Mouse (Mus musculus): Measurements from ENCODE around the gene Spata20. TPM values are rescaled to one million over a fixed set of nuclear protein-coding genes. Genes with fewer than 3 reads are reported as not detected.

Gene Spata20
- not detected in 2 replicates for polyA plus RNA-seq (2012)

DNA sequence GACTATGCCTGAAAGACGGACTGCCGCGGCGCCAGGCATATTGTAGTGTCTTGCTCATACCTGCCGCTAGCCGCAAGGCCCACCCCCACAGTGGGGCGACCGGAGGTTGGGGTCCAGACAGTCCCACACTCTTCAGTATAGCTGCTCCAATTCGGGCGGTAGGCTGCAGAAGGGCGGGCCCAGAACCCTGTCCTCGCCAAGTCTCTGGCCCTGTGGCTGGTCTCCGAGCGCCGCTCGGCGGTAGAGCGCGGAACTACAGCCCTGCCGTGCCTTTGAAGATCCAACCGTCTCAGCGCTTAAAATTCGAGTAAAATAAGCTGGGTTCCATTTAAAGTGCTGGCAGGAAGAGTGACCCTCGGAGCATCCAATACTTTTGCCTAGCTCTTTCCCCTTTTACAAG lies at the start of gene Spata20:
Gene Spata20, minus strand, starts transcription at position 179 of the 400 bp plus-strand sequence.
- H3K4me3 ChIP-seq (replicated peaks) = no peak within 1 kb of the TSS
- no peaks in the 10 kb centered on the region for H3K9me3 ChIP-seq (ENCODE audit: control insufficient read depth, low read length)
- no peaks in the 10 kb centered on the region; the same call in 1 of the 2 replicates for H3K4me1 ChIP-seq (ENCODE audit: control insufficient read depth)
- no peaks in the 10 kb centered on the region for H3K36me3 ChIP-seq (ENCODE audit: control insufficient read depth)
- H3K27me3 ChIP-seq (ENCODE audit: control insufficient read depth) = peaks cover 54% of the 10 kb centered on the region
- TF ChIP-seq TAL1 (IDR thresholded peaks at IDR 0.05; ENCODE audit: low read length) (no peak), GATA1 (IDR thresholded peaks at IDR 0.05; ENCODE audit: low read length) (no peak)

DNA sequence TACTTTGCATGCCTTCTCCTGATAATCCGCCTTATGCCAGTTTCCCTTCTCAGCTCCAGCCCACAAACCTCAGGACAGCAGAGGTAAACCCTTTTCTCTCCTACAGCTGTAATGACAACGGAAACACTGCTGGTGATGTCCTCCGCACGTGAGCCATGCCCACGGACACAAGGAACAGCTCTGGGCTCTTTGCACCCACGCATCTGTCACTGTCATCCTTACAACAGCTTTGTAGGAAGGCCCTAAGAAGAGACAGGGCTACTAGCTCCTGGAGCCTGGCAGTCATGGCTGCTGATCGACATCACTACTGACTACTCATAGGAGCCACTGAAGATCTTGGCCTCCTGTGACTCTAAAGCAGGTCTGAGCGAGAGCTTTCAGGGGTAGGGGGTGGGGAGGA lies 47.2 kb upstream of the Spata20 start:
- Histone ChIP-seq H3K36me3 (ENCODE audit: control insufficient read depth) (no peaks in the 10 kb centered on the region), H3K4me1 (ENCODE audit: control insufficient read depth) (no peaks in the 10 kb centered on the region), H3K27me3 (ENCODE audit: control insufficient read depth) (no peaks in the 10 kb centered on the region), H3K9me3 (ENCODE audit: control insufficient read depth, low read length) (no peaks in the 10 kb centered on the region), H3K4me3 (replicated peaks) (no peak overlapping the region)
- no peak for TF ChIP-seq TAL1 (IDR thresholded peaks at IDR 0.05; ENCODE audit: low read length)

DNA sequence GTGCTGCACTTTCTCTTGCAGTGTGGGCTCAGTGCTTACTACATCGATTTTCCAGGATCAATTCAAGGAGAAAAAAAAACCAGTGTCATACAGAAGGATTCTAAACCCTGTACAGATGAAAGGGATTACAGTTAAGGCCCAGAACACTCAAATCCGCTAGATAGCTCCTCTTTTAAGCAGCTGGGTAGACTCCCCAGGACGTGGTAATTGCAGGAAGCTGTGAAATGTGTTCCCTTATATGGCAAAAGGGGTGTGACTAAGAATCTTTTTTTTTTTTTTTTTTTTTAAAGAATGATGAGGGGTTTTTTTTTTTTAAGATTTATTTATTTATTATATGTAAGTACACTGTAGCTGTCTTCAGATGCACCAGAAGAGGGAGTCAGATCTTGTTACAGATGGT lies 42.9 kb upstream of the Spata20 start:
- H3K4me3 ChIP-seq (replicated peaks) = no peak overlapping the region
- H3K9me3 ChIP-seq (ENCODE audit: control insufficient read depth, low read length) = no peaks in the 10 kb centered on the region
- no peaks in the 10 kb centered on the region for H3K4me1 ChIP-seq (ENCODE audit: control insufficient read depth)
- H3K27me3 ChIP-seq (ENCODE audit: control insufficient read depth) = no peaks in the 10 kb centered on the region
- TF ChIP-seq TAL1 (IDR thresholded peaks at IDR 0.05; ENCODE audit: low read length) (no peak), GATA1 (IDR thresholded peaks at IDR 0.05; ENCODE audit: low read length) (no peak)
- no peaks in the 10 kb centered on the region for H3K36me3 ChIP-seq (ENCODE audit: control insufficient read depth)

DNA sequence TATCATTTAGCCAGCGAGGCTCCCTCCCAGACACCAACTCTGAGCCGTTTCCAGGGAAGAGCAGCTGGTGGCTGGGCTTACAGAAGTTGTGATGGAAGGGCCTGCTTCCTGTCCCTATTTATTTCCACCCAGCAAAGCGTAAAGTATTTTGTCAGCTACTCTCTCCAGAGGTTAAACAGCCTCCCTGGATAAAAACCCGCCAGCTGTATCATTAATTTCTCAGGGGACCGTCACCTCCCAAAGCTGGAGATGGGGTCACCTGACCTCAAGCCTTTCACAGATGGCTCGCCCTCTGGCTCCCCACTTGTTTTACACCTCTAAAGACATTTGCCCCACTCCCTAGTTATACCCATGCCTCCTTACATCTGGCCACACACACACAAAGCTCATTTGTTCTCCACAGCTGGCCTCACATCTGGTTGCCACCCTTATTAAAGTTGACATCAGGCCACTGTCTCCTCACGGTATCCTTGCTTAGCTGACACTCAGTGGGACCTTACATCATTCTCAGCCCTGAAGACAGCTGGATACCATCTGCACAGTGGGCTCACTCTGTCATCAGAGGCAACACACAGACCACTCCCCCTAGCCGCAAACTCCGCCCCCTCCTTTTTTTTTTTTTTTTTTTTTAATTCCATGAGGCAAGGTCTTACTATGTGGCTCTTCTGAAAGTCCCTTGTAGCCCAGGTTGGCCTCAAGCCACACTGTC lies 40.3 kb upstream of the Spata20 start:
- H3K4me1 ChIP-seq (ENCODE audit: control insufficient read depth) = peaks cover 4% of the 10 kb centered on the region
- H3K4me3 ChIP-seq (replicated peaks) = no peak overlapping the region
- H3K27me3 ChIP-seq (ENCODE audit: control insufficient read depth) = peaks cover 9% of the 10 kb centered on the region
- H3K36me3 ChIP-seq (ENCODE audit: control insufficient read depth) = no peaks in the 10 kb centered on the region
- no peaks in the 10 kb centered on the region for H3K9me3 ChIP-seq (ENCODE audit: control insufficient read depth, low read length)
- TF ChIP-seq TAL1 (IDR thresholded peaks at IDR 0.05; ENCODE audit: low read length) (no peak), GATA1 (IDR thresholded peaks at IDR 0.05; ENCODE audit: low read length) (no peak)

DNA sequence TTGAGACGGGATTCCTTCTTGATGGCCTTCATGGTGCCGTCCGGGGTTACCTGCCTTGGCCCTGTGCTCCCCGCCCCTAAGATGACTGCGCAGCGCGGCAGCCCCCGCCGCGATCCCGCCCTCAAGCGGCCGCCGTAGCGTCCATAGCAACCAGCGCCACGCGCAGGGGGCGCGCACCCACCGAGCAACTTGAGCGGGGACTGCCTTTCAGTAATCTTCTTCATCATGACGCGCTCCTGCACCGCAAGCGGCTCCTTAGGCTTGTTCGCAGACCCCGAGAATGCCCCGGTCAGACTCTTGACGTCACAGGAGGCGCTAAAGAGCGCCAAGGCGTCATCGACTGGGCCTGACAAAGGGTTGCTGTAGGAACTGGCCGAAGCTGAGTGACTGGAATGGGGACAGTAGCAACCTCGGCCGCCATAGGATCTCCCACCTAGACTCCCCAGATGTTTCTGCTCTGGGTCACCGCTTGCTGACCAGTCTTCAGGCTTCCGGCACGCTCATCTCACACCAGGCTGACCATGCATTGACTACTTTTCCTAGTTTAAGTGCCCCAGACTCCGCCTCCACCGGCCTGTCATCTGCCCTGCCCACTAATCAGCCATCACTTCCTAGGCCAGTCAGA lies 35.4 kb upstream of the Spata20 start, which contains the start of gene Mycbpap:
Gene Mycbpap, minus strand, starts transcription at position 524 of the 625 bp plus-strand sequence.
- H3K9me3 ChIP-seq (ENCODE audit: control insufficient read depth, low read length) = no peaks in the 10 kb centered on the region
- H3K27me3 ChIP-seq (ENCODE audit: control insufficient read depth) = peaks cover 15% of the 10 kb centered on the region
- peak within 1 kb of the TSS; percentile 59 for H3K4me3 ChIP-seq (replicated peaks)
- TF ChIP-seq GATA1 (IDR thresholded peaks at IDR 0.05; ENCODE audit: low read length) (no peak), TAL1 (IDR thresholded peaks at IDR 0.05; ENCODE audit: low read length) (no peak)
- H3K4me1 ChIP-seq (ENCODE audit: control insufficient read depth) = peaks cover 9% of the 10 kb centered on the region
- H3K36me3 ChIP-seq (ENCODE audit: control insufficient read depth) = no peaks in the 10 kb centered on the region

DNA sequence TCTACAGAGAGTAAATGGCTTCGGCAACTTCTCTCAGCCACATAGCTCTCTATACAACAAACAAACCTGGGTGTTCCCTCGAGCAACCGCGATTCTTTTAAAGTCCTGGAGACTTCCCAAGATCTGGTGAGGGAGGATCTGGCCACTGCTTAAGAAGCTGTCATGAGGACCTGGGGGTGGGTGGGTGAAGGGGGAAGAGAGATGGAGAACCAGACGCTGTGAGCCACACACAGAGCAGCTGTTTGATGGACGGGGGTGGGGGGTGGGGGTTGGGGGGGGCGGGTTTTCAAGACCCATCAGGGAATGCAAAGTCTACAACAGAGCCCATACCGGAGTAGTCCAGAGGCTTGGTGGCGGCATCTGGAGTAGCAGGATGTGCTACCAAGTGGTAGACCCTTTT lies 27.5 kb upstream of the Spata20 start:
- no peaks in the 10 kb centered on the region for H3K36me3 ChIP-seq (ENCODE audit: control insufficient read depth)
- H3K9me3 ChIP-seq (ENCODE audit: control insufficient read depth, low read length) = no peaks in the 10 kb centered on the region
- no peak overlapping the region for H3K4me3 ChIP-seq (replicated peaks)
- no peaks in the 10 kb centered on the region for H3K27me3 ChIP-seq (ENCODE audit: control insufficient read depth)
- no peaks in the 10 kb centered on the region for H3K4me1 ChIP-seq (ENCODE audit: control insufficient read depth)
- TF ChIP-seq GATA1 (IDR thresholded peaks at IDR 0.05; ENCODE audit: low read length) (no peak), TAL1 (IDR thresholded peaks at IDR 0.05; ENCODE audit: low read length) (no peak)

DNA sequence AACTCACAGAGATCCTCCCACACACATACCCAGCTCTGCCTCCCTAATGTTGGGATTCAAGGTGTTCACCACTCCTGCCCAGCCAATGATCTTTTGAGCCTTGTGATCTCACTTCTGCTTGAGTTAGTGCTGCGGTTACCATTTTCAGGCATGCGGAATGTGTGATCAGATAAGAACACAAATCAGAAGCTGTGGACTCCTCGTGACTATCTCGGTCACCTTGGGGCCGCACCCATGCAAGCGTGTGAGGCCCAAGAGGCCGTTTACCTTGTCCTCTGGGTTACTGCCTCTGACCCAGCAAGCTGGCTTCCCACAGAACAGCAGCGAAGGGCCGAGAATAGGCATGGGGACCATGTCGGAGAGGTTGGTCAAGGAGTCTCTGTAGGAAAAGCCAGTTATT lies 23.0 kb upstream of the Spata20 start:
- Histone ChIP-seq H3K27me3 (ENCODE audit: control insufficient read depth) (peaks cover 4% of the 10 kb centered on the region), H3K36me3 (ENCODE audit: control insufficient read depth) (no peaks in the 10 kb centered on the region), H3K4me1 (ENCODE audit: control insufficient read depth) (no peaks in the 10 kb centered on the region), H3K9me3 (ENCODE audit: control insufficient read depth, low read length) (no peaks in the 10 kb centered on the region), H3K4me3 (replicated peaks) (no peak overlapping the region)
- TF ChIP-seq GATA1 (IDR thresholded peaks at IDR 0.05; ENCODE audit: low read length) (no peak), TAL1 (IDR thresholded peaks at IDR 0.05; ENCODE audit: low read length) (no peak)

DNA sequence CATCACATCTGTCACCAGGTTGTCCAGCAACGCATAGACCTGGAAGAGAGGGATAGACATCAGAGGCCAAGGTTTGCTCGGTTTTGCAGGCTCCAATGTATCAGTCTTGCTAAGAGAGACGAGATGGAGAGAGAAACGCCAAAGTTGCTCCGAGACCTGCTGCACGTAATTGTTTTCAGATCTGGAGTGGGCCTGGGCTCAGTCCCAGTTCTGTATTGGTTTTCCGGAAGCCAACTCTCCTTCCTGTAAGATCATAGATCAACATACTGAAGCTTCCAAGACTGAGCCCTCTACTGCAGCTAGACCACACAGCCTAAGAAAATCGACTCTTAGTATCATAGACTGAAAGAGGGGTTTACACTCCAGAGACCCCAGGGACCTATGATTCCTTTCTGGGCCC lies 15.5 kb upstream of the Spata20 start:
- Histone ChIP-seq H3K4me3 (replicated peaks) (no peak overlapping the region), H3K27me3 (ENCODE audit: control insufficient read depth) (peaks cover 53% of the 10 kb centered on the region), H3K4me1 (ENCODE audit: control insufficient read depth) (no peaks in the 10 kb centered on the region), H3K36me3 (ENCODE audit: control insufficient read depth) (no peaks in the 10 kb centered on the region), H3K9me3 (ENCODE audit: control insufficient read depth, low read length) (no peaks in the 10 kb centered on the region)
- TF ChIP-seq TAL1 (IDR thresholded peaks at IDR 0.05; ENCODE audit: low read length) = no peak
- no peak for TF ChIP-seq GATA1 (IDR thresholded peaks at IDR 0.05; ENCODE audit: low read length)

DNA sequence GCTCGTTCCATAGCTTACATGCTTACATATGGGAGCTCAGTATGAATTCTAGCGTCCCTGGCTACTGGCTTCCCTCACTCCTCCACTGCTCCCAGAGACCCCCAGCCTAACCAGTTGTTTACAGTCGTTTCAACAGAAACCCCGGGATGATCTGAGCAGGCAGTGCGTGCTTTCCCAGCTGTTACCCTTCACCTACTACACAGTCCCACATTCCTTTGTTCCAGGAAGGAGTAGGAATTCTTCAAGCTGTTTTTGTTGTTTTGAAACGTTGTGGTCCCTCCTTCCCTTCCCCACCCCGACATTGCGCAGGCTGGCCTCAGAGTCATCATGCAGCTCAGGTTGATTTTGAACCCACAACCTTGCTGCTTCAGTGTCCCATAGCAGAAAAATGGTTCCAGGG lies 14.4 kb upstream of the Spata20 start:
- Histone ChIP-seq H3K4me1 (ENCODE audit: control insufficient read depth) (no peaks in the 10 kb centered on the region), H3K27me3 (ENCODE audit: control insufficient read depth) (peaks cover 53% of the 10 kb centered on the region), H3K4me3 (replicated peaks) (no peak overlapping the region), H3K9me3 (ENCODE audit: control insufficient read depth, low read length) (no peaks in the 10 kb centered on the region), H3K36me3 (ENCODE audit: control insufficient read depth) (no peaks in the 10 kb centered on the region)
- TF ChIP-seq TAL1 (IDR thresholded peaks at IDR 0.05; ENCODE audit: low read length) = no peak
- TF ChIP-seq GATA1 (IDR thresholded peaks at IDR 0.05; ENCODE audit: low read length) = no peak
